Mouse (Mus musculus) thymus, adult 2 months (tissue): ENCODE data around the gene Atp6v0d1.

Source experiments
- CTCF ChIP-seq: fragments of 200-500 bp; IDR thresholded peaks from 2 replicates; pipeline ENCODE4 v1.5.1; 2012; ENCODE audit warnings: mild to moderate bottlenecking, control low read depth, low read length, moderate library complexity, borderline replicate concordance; ENCODE audit not compliant: control insufficient read depth, poor library complexity, insufficient read depth; ENCODE audit errors: extremely low read depth
- POLR2A ChIP-seq: fragments of 200-500 bp; IDR thresholded peaks from 2 replicates; pipeline ENCODE4 v1.6.1; 2012; ENCODE audit warnings: mild to moderate bottlenecking, low read length, control low read depth, moderate library complexity; ENCODE audit not compliant: control insufficient read depth, poor library complexity, insufficient read depth; ENCODE audit errors: extremely low read depth

DNA sequence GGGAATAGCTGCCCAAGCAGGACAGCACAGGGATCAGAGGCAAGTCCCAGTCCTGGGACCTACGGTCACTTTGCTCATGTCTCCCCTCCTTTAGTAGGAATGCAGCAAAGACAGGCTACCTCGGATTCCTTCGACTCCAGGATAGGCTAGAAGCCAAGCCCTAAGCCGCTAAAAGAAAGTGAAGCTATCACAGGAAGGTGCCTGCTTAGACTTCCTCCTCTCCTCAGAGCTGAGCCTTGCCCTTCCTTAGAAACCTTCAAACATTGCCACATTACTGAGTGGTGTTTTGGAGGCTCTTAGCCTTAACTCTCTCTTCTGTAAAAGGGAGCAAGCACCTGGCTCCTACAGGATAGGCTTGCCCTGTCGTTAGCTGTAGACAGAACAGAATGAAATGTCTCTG is 91.2 kb downstream of the Atp6v0d1 start:
- TF ChIP-seq CTCF (no peak), POLR2A (no peak)
